Mouse (Mus musculus) liver, embryonic 14.5 days (tissue): ENCODE results near the gene Cebpb. TPM values are rescaled to one million over a fixed set of nuclear protein-coding genes. Genes with fewer than 3 reads are reported as not detected.

Experiments used
- ATAC-seq: fragments of 200-750 bp; cut with Nextera tagmentation; 2 replicates; pipeline ENCODE4 v1.8.0; 2017; ENCODE audit warnings: moderate number of reproducible peaks, mild to moderate bottlenecking, moderate library complexity; ENCODE audit not compliant: insufficient read depth
- DNase-seq, 3 experiments: peaks; one replicate each; pipeline ENCODE4 v3.0.0-alpha.2; 2012 to 2013; ENCODE audit warnings: low read depth in 3 of 3, low spot score in 3 of 3
- H3K27ac ChIP-seq: fragments of 300-500 bp; sonication (generic); 2 replicates; pipeline ENCODE4 v1.5.1; 2014; ENCODE audit warnings: moderate library complexity, mild to moderate bottlenecking, control low read depth, inconsistent platforms
- H3K27me3 ChIP-seq: fragments of 300-500 bp; sonication (generic); 2 replicates; pipeline ENCODE4 v1.6.1; 2014; ENCODE audit warnings: mild to moderate bottlenecking, low read length, moderate library complexity; ENCODE audit not compliant: control insufficient read depth, insufficient read depth
- H3K36me3 ChIP-seq: fragments of 300-500 bp; sonication (generic); replicated peaks from 2 replicates; pipeline ENCODE4 v1.6.1; 2014; ENCODE audit warnings: low read depth; ENCODE audit not compliant: control insufficient read depth, insufficient read depth
- H3K4me1 ChIP-seq, 2 experiments: fragments of 200-500 bp in 1 of 2; fragments of 300-500 bp in 1 of 2; sonication (generic) in 1 of 2; replicated peaks; 2 replicates each; pipeline ENCODE4 v1.6.1; 2012 to 2014; ENCODE audit warnings: antibody characterized with exemption in 1 of 2, inconsistent platforms in 1 of 2, low read length in 1 of 2; ENCODE audit not compliant: control insufficient read depth in 2 of 2, insufficient read depth in 2 of 2
- H3K4me2 ChIP-seq: fragments of 300-500 bp; sonication (generic); 2 replicates; pipeline ENCODE4 v1.6.1; 2014; ENCODE audit warnings: low read depth, mild to moderate bottlenecking, control low read depth, moderate library complexity
- H3K4me3 ChIP-seq, 2 experiments: fragments of 200-500 bp in 1 of 2; fragments of 300-500 bp in 1 of 2; sonication (generic) in 1 of 2; 2 replicates each; pipeline ENCODE4 v1.5.1; 2012 to 2014; ENCODE audit warnings: low read depth in 2 of 2, low read length in 2 of 2, mild to moderate bottlenecking in 2 of 2, control low read depth in 1 of 2, inconsistent platforms in 1 of 2, moderate library complexity in 1 of 2; ENCODE audit not compliant: insufficient read depth in 1 of 2
- H3K9ac ChIP-seq: fragments of 300-500 bp; sonication (generic); replicated peaks from 2 replicates; pipeline ENCODE4 v1.6.1; 2014; ENCODE audit warnings: mild to moderate bottlenecking, control low read depth, moderate library complexity
- H3K9me3 ChIP-seq: fragments of 300-500 bp; sonication (generic); 2 replicates; pipeline ENCODE4 v1.6.1; 2016; ENCODE audit warnings: low read length, mixed read lengths; ENCODE audit not compliant: control insufficient read depth
- CTCF ChIP-seq: IDR thresholded peaks from 2 replicates; pipeline ENCODE4 v1.5.1; 2016; ENCODE audit warnings: antibody characterized with exemption, low read depth, control low read depth
- EP300 ChIP-seq: IDR thresholded peaks from 2 replicates; pipeline ENCODE4 v1.6.1; 2016; ENCODE audit warnings: antibody characterized with exemption, low read depth
- WGBS: fragments of 180-500 bp; shearing (Covaris S2); extraction: QIAGEN DNeasy Blood & Tissue Kit; methylation state at CpG from one replicate; pipeline ENCODE4 v1.1.7; 2014; ENCODE audit not compliant: insufficient replicate concordance; 5-methylcytosine and 5-hydroxymethylcytosine counted together
- polyA plus RNA-seq, 2 experiments: library from polyadenylated mRNA; depleted of rRNA in 1 of 2; stranded (reverse) in 1 of 2; unstranded in 1 of 2; fragments of >200 nt; fragmentation: Nextera tagmentation in 1 of 2; extraction: Ambion mirVana in 1 of 2; gene quantifications; 2 replicates each; pipeline versions ENCODE4 v1.2.1 to v1.2.3; 2012 to 2014

Cebpb gene
- polyA plus RNA-seq, 2 experiments = 12.8 to 17.2 TPM

GRCm38 (mm10) chr2:167675120-167675909 lies 13.4 kb upstream of the Cebpb start:
- DNase-seq (no peak), ATAC-seq (no peak)
- no peaks in the 10 kb centered on the region for H3K9me3 ChIP-seq
- 33% methylated on average over 14 of the region's 14 CpGs for WGBS
- H3K4me3 ChIP-seq = no peak overlapping the region
- H3K4me2 ChIP-seq = no peak overlapping the region
- no peak overlapping the region for H3K9ac ChIP-seq
- no peaks in the 10 kb centered on the region; the same call in 1 of the 2 replicates for H3K27me3 ChIP-seq
- no peaks in the 10 kb centered on the region for H3K36me3 ChIP-seq
- no peak overlapping the region for H3K27ac ChIP-seq
- TF ChIP-seq EP300 (no peak), CTCF (peak; percentile 83)
- H3K4me1 ChIP-seq = peaks cover 20 to 23% of the 10 kb centered on the region in 2 experiments

- Histone ChIP-seq H3K4me2 (no peak overlapping the region), H3K4me1 (peaks cover 0 to 4% of the 10 kb centered on the region in 2 experiments; a peak in 2 of 4 replicates), H3K27me3 (no peaks in the 10 kb centered on the region), H3K9me3 (no peaks in the 10 kb centered on the region), H3K4me3 (no peak overlapping the region), H3K36me3 (no peaks in the 10 kb centered on the region), H3K9ac (no peak overlapping the region), H3K27ac (no peak overlapping the region)
- TF ChIP-seq CTCF = peak; percentile 79
- TF ChIP-seq EP300 = no peak
- WGBS = 42% methylated on average over 5 of the region's 5 CpGs
- ATAC-seq (no peak), DNase-seq (no peak)
Measured at GRCm38 (mm10) chr2:167678600-167678999, 10.1 kb upstream of the Cebpb start.

GRCm38 (mm10) chr2:167679902-167680430 lies 8.7 kb upstream of the Cebpb start:
- Histone ChIP-seq H3K9me3 (no peaks in the 10 kb centered on the region), H3K36me3 (no peaks in the 10 kb centered on the region), H3K9ac (no peak overlapping the region), H3K27ac (no peak overlapping the region), H3K4me2 (no peak overlapping the region), H3K27me3 (no peaks in the 10 kb centered on the region), H3K4me1 (peaks cover 0 to 4% of the 10 kb centered on the region in 2 experiments; a peak in 2 of 4 replicates), H3K4me3 (no peak overlapping the region)
- no peak for TF ChIP-seq EP300
- peak; percentile 99 for TF ChIP-seq CTCF
- DNase-seq = peak in 1 of 3 experiments; percentile 65
- WGBS = 0% methylated on average over 13 of the region's 13 CpGs
- peak; percentile 76 for ATAC-seq

- Histone ChIP-seq H3K36me3 (no peaks in the 10 kb centered on the region), H3K4me1 (peaks cover 0 to 4% of the 10 kb centered on the region in 2 experiments; a peak in 1 of 4 replicates), H3K27me3 (no peaks in the 10 kb centered on the region), H3K9me3 (no peaks in the 10 kb centered on the region), H3K4me3 (no peak overlapping the region), H3K4me2 (no peak overlapping the region), H3K27ac (no peak overlapping the region), H3K9ac (no peak overlapping the region)
- ATAC-seq (no peak), DNase-seq (no peak)
- WGBS = 27% methylated on average over 5 of the region's 5 CpGs
- TF ChIP-seq CTCF (peak; percentile 79), EP300 (no peak)
Measured at GRCm38 (mm10) chr2:167680657-167681056, 8.1 kb upstream of the Cebpb start.

- Histone ChIP-seq H3K9ac (no peak overlapping the region), H3K36me3 (no peaks in the 10 kb centered on the region), H3K9me3 (no peaks in the 10 kb centered on the region), H3K4me2 (no peak overlapping the region), H3K27me3 (no peaks in the 10 kb centered on the region; the same call in 1 of the 2 replicates), H3K4me1 (peaks cover 2 to 4% of the 10 kb centered on the region in 2 experiments; a peak in 1 of 4 replicates), H3K4me3 (no peak overlapping the region), H3K27ac (no peak overlapping the region)
- TF ChIP-seq CTCF (no peak), EP300 (no peak)
- 78% methylated on average over 3 of the region's 3 CpGs for WGBS
- ATAC-seq (no peak), DNase-seq (no peak)
Measured at GRCm38 (mm10) chr2:167683721-167684120, 5.0 kb upstream of the Cebpb start.
